Mouse (Mus musculus) MEL (cell line): ENCODE measurements around the gene Trnt1. TPM values are rescaled to one million over a fixed set of nuclear protein-coding genes. Genes with fewer than 3 reads are reported as not detected.

Experiments
- DNase-seq: peaks from one replicate; pipeline ENCODE4 v3.0.0; 2011; ENCODE audit warnings: low read depth, low spot score
- H3K27ac ChIP-seq: 2 replicates; pipeline ENCODE4 v1.5.1; 2012; ENCODE audit warnings: low read depth, mild to moderate bottlenecking, control low read depth, low read length, moderate library complexity; ENCODE audit not compliant: control insufficient read depth
- H3K27me3 ChIP-seq, 2 experiments: fragments of 150-350 bp in 1 of 2; sonication (generic) in 1 of 2; 2 replicates each; pipeline ENCODE4 v1.6.1; 2012; ENCODE audit warnings: low read length in 2 of 2, mild to moderate bottlenecking in 2 of 2, improper control_type of control experiment in 1 of 2, moderate library complexity in 1 of 2; ENCODE audit not compliant: insufficient read depth in 2 of 2, control insufficient read depth in 1 of 2
- H3K36me3 ChIP-seq, 2 experiments: 2 replicates each; pipeline ENCODE4 v1.6.1; 2012 to 2014; ENCODE audit warnings: low read length in 2 of 2, improper control_type of control experiment in 1 of 2, inconsistent platforms in 1 of 2, mild to moderate bottlenecking in 1 of 2; ENCODE audit not compliant: insufficient read depth in 2 of 2, control insufficient read depth in 1 of 2
- H3K4me1 ChIP-seq, 2 experiments: fragments of 150-350 bp in 1 of 2; sonication (generic) in 1 of 2; 2 replicates each; pipeline ENCODE4 v1.6.1; 2012; ENCODE audit warnings: low read length in 2 of 2, improper control_type of control experiment in 1 of 2, mild to moderate bottlenecking in 1 of 2; ENCODE audit not compliant: insufficient read depth in 2 of 2, control insufficient read depth in 1 of 2
- H3K4me3 ChIP-seq, 2 experiments: fragments of 150-350 bp in 1 of 2; sonication (generic) in 1 of 2; 2 replicates each; pipeline ENCODE4 v1.5.1; 2012; ENCODE audit warnings: low read depth in 2 of 2, low read length in 2 of 2, mild to moderate bottlenecking in 2 of 2, moderate library complexity in 2 of 2, control low read depth in 1 of 2, improper control_type of control experiment in 1 of 2; ENCODE audit not compliant: control insufficient read depth in 1 of 2, insufficient read depth in 1 of 2
- H3K79me2 ChIP-seq: 2 replicates; pipeline ENCODE4 v1.6.1; 2012; ENCODE audit warnings: mild to moderate bottlenecking, low read length, moderate library complexity; ENCODE audit not compliant: control insufficient read depth, poor library complexity, insufficient read depth
- H3K9ac ChIP-seq: 2 replicates; pipeline ENCODE4 v1.6.1; 2012; ENCODE audit warnings: low read depth, mild to moderate bottlenecking, control low read depth, low read length, moderate library complexity; ENCODE audit not compliant: control insufficient read depth, poor library complexity, severe bottlenecking
- H3K9me3 ChIP-seq: fragments of 150-350 bp; sonication (generic); replicated peaks from 2 replicates; pipeline ENCODE4 v1.6.1; 2012; ENCODE audit warnings: mild to moderate bottlenecking, low read length, improper control_type of control experiment, moderate library complexity; ENCODE audit not compliant: insufficient read depth
- CTCF ChIP-seq, 3 experiments: IDR thresholded peaks in 2 of 3; conservative IDR thresholded peaks in 1 of 3; 2 replicates each; pipeline ENCODE4 v1.5.1; 2011 to 2012; ENCODE audit warnings: low read length in 3 of 3, low read depth in 2 of 3, mild to moderate bottlenecking in 2 of 3, improper control_type of control experiment in 1 of 3, inconsistent platforms in 1 of 3, mixed read lengths in 1 of 3, moderate library complexity in 1 of 3; ENCODE audit not compliant: control insufficient read depth in 1 of 3, insufficient read depth in 1 of 3, poor library complexity in 1 of 3, severe bottlenecking in 1 of 3
- E2F4 ChIP-seq: IDR thresholded peaks from 2 replicates; pipeline ENCODE4 v1.6.1; 2011; ENCODE audit warnings: low read depth, low read length, improper control_type of control experiment, borderline replicate concordance
- ETS1 ChIP-seq: IDR thresholded peaks from 2 replicates; pipeline ENCODE4 v1.6.1; 2012; ENCODE audit warnings: low read depth, mild to moderate bottlenecking, inconsistent platforms, low read length, improper control_type of control experiment, moderate library complexity
- GABPA ChIP-seq: IDR thresholded peaks from 2 replicates; pipeline ENCODE4 v1.6.1; 2012; ENCODE audit warnings: low read depth, mild to moderate bottlenecking, inconsistent platforms, low read length, improper control_type of control experiment, moderate library complexity
- HCFC1 ChIP-seq: IDR thresholded peaks from 2 replicates; pipeline ENCODE4 v1.6.1; 2012; ENCODE audit warnings: low read depth, mild to moderate bottlenecking, inconsistent platforms, low read length, improper control_type of control experiment, moderate library complexity
- MAX ChIP-seq: IDR thresholded peaks from 2 replicates; pipeline ENCODE4 v1.6.1; 2011; ENCODE audit warnings: low read length, improper control_type of control experiment
- MEF2A ChIP-seq: IDR thresholded peaks from 2 replicates; pipeline ENCODE4 v1.6.1; 2014; ENCODE audit warnings: low read depth, mild to moderate bottlenecking, inconsistent platforms, low read length, improper control_type of control experiment; ENCODE audit not compliant: poor library complexity, insufficient replicate concordance, severe bottlenecking; ENCODE audit errors: extremely low read depth
- MXI1 ChIP-seq: IDR thresholded peaks from 2 replicates; pipeline ENCODE4 v1.6.1; 2011; ENCODE audit warnings: mild to moderate bottlenecking, low read depth, low read length, improper control_type of control experiment
- MYB ChIP-seq: IDR thresholded peaks from 2 replicates; pipeline ENCODE4 v1.6.1; 2011; ENCODE audit warnings: mild to moderate bottlenecking, low read depth, low read length, improper control_type of control experiment
- MYC ChIP-seq: IDR thresholded peaks from 2 replicates; pipeline ENCODE4 v1.6.1; 2011; ENCODE audit warnings: low read depth, mild to moderate bottlenecking, low read length, improper control_type of control experiment, moderate library complexity
- NELFE ChIP-seq: IDR thresholded peaks from 2 replicates; pipeline ENCODE4 v1.6.1; 2011; ENCODE audit warnings: low read depth, low read length, improper control_type of control experiment
- NRF1 ChIP-seq: IDR thresholded peaks from 2 replicates; pipeline ENCODE4 v1.6.1; 2014; ENCODE audit warnings: low read depth, mild to moderate bottlenecking, inconsistent platforms, low read length, improper control_type of control experiment, moderate library complexity; ENCODE audit not compliant: poor library complexity, insufficient read depth, severe bottlenecking
- POLR2A ChIP-seq, 2 experiments: IDR thresholded peaks; 2 replicates each; pipeline ENCODE4 v1.6.1; 2011 to 2012; ENCODE audit warnings: low read length in 2 of 2, mild to moderate bottlenecking in 2 of 2, control low read depth in 1 of 2, improper control_type of control experiment in 1 of 2, low read depth in 1 of 2, moderate library complexity in 1 of 2; ENCODE audit not compliant: control insufficient read depth in 1 of 2, insufficient read depth in 1 of 2, poor library complexity in 1 of 2
- SIN3A ChIP-seq: IDR thresholded peaks from 2 replicates; pipeline ENCODE4 v1.6.1; 2012; ENCODE audit warnings: low read length, improper control_type of control experiment, inconsistent platforms
- SMC3 ChIP-seq: IDR thresholded peaks from 2 replicates; pipeline ENCODE4 v1.6.1; 2011; ENCODE audit warnings: low read depth, low read length, improper control_type of control experiment
- TCF12 ChIP-seq: IDR thresholded peaks from 2 replicates; pipeline ENCODE4 v1.6.1; 2014; ENCODE audit warnings: low read depth, mild to moderate bottlenecking, inconsistent platforms, low read length, improper control_type of control experiment, moderate library complexity
- UBTF ChIP-seq: IDR thresholded peaks from 2 replicates; pipeline ENCODE4 v1.6.1; 2012; ENCODE audit warnings: low read depth, mild to moderate bottlenecking, inconsistent platforms, low read length, improper control_type of control experiment, moderate library complexity, borderline replicate concordance; ENCODE audit not compliant: insufficient read depth
- ZC3H11A ChIP-seq: IDR thresholded peaks from 2 replicates; pipeline ENCODE4 v1.6.1; 2012; ENCODE audit warnings: low read depth, mild to moderate bottlenecking, inconsistent platforms, low read length, improper control_type of control experiment
- ZKSCAN1 ChIP-seq: IDR thresholded peaks from 2 replicates; pipeline ENCODE4 v1.6.1; 2012; ENCODE audit warnings: low read depth, mild to moderate bottlenecking, inconsistent platforms, low read length, improper control_type of control experiment, moderate library complexity
- ZMIZ1 ChIP-seq: IDR thresholded peaks from 2 replicates; pipeline ENCODE4 v1.6.1; 2012; ENCODE audit warnings: low read depth, mild to moderate bottlenecking, inconsistent platforms, low read length, improper control_type of control experiment, moderate library complexity
- ZNF384 ChIP-seq: IDR thresholded peaks from 2 replicates; pipeline ENCODE4 v1.6.1; 2012; ENCODE audit warnings: low read depth, mild to moderate bottlenecking, inconsistent platforms, low read length, improper control_type of control experiment
- polyA plus RNA-seq, 2 experiments: library from polyadenylated mRNA; stranded (reverse) in 1 of 2; unstranded in 1 of 2; fragments of >175 nt in 1 of 2; fragments of >200 nt in 1 of 2; gene quantifications; 2 replicates each; pipeline versions ENCODE4 v1.2.1 to v1.2.4; 2012; ENCODE audit warnings: low replicate concordance in 2 of 2, low read depth in 1 of 2; ENCODE audit not compliant: insufficient read length in 2 of 2, insufficient read depth in 1 of 2, missing spikeins in 1 of 2
- total RNA-seq: library from RNA; depleted of rRNA; stranded (reverse); fragments of 300-350 nt; gene quantifications from 2 replicates; pipeline ENCODE4 v1.2.3, GENCODE M21; 2012

Gene Trnt1
- total and polyA plus RNA-seq, 3 experiments: 63.9 to 131 (median 87.1) TPM

- Histone ChIP-seq H3K9me3 (no peaks in the 10 kb centered on the region), H3K9ac (peak overlapping the region; percentile 98), H3K27ac (no peak overlapping the region), H3K4me1 (peaks cover 0 to 3% of the 10 kb centered on the region in 2 experiments; a peak in 1 of 4 replicates), H3K36me3 (peaks cover 15 to 20% of the 10 kb centered on the region in 2 experiments), H3K27me3 (peaks cover 2 to 3% of the 10 kb centered on the region in 2 experiments), H3K4me3 (peak overlapping the region; percentile 67 to 97), H3K79me2 (peaks cover 21% of the 10 kb centered on the region)
- DNase-seq: no peak
- no peak for TF ChIP-seq ETS1
- TF ChIP-seq MAX: peak; percentile 69
- TF ChIP-seq MXI1: no peak; the same call in 1 of the 2 replicates
- no peak for TF ChIP-seq UBTF
- TF ChIP-seq TCF12: no peak
- TF ChIP-seq MEF2A: no peak
- no peak for TF ChIP-seq E2F4
- TF ChIP-seq ZMIZ1: no peak
- TF ChIP-seq GABPA: no peak
- no peak for TF ChIP-seq ZC3H11A
- TF ChIP-seq ZNF384: no peak
- TF ChIP-seq MYC: peak; percentile 57; the same call in 1 of the 2 replicates
- no peak for TF ChIP-seq CTCF (IDR thresholded peaks at IDR 0.05 in 2 of 3, conservative IDR thresholded peaks at IDR 0.05 in 1 of 3; ENCODE audit: control insufficient read depth in 1 of 3, insufficient read depth in 1 of 3, low read depth in 2 of 3, low read length in 3 of 3, poor library complexity in 1 of 3, severe bottlenecking in 1 of 3)
- TF ChIP-seq SIN3A: no peak
- TF ChIP-seq ZKSCAN1: no peak
Observed at GRCm38 (mm10) chr6:106770046-106770445, 1.1 kb downstream of the Trnt1 start.

- no peaks in the 10 kb centered on the region for H3K79me2 ChIP-seq
- H3K9ac ChIP-seq: no peak overlapping the region
- no peak overlapping the region for H3K27ac ChIP-seq
- H3K9me3 ChIP-seq: no peaks in the 10 kb centered on the region
- TF ChIP-seq SMC3 (no peak), MYB (no peak), ZNF384 (no peak), POLR2A (IDR thresholded peaks at IDR 0.05; ENCODE audit: control insufficient read depth in 1 of 2, insufficient read depth in 1 of 2, low read depth in 1 of 2, low read length in 2 of 2, poor library complexity in 1 of 2) (no peak), NRF1 (no peak), GABPA (no peak), MYC (no peak), NELFE (no peak), HCFC1 (no peak)
- no peaks in the 10 kb centered on the region for H3K4me1 ChIP-seq
- DNase-seq: no peak
- H3K27me3 ChIP-seq: no peaks in the 10 kb centered on the region
- no peak overlapping the region for H3K4me3 ChIP-seq
- peaks cover 2 to 14% of the 10 kb centered on the region in 2 experiments; a peak in 3 of 4 replicates for H3K36me3 ChIP-seq
Observed at GRCm38 (mm10) chr6:106787138-106787537, 18.2 kb downstream of the Trnt1 start.
